Mouse (Mus musculus): ENCODE data around the gene Sirt3. TPM values are rescaled to one million over a fixed set of nuclear protein-coding genes. Genes with fewer than 3 reads are reported as not detected.
A peak's percentile ranks its signal among the peaks of the same experiment; 100 is the strongest.

Gene Sirt3
- 10 to 100 TPM; 66.2 to 67.2 TPM for total RNA-seq (2021)
- long read RNA-seq, experiment 1, transcript Sirt3-202 (7 exons, 1,416 nt): major isoform, 110 of 139 reads
- long read RNA-seq, experiment 1, partial matches to known transcripts: 3 of 139 reads
- long read RNA-seq, experiment 1, other reads (novel, unspliced or antisense): 24 of 139 reads
- long read RNA-seq, experiment 2, transcript Sirt3-202 (7 exons, 1,416 nt): major isoform, 78 of 111 reads
- long read RNA-seq, experiment 2, partial matches to known transcripts: 5 of 111 reads
- long read RNA-seq, experiment 2, other reads (novel, unspliced or antisense): 24 of 111 reads

- intact Hi-C loops (cut with DNase I): loop anchor here (1.0 kb wide), 1 partner anchor 26 kb away; the partner anchor contains the start of genes Gm45785 and Ric8a
- peak; percentile 96 for DNase-seq (ENCODE audit: low spot score in 2 of 2)
Measured at GRCm38 (mm10) chr7:140881696-140882468, at the start of gene Sirt3, which contains the start of gene Psmd13. Sirt3 (minus strand) TSS chr7:140882309. Psmd13 (plus strand) TSS chr7:140881968.

- intact Hi-C loops (cut with DNase I): no loop called here
- DNase-seq (ENCODE audit: low spot score in 2 of 2): no peak
Measured at GRCm38 (mm10) chr7:140927181-140927580, 45.1 kb upstream of the Sirt3 start.

- intact Hi-C loops (cut with DNase I): no loop called here
- no peak for DNase-seq (ENCODE audit: low spot score in 2 of 2)
Measured at GRCm38 (mm10) chr7:140923070-140923775, 41.1 kb upstream of the Sirt3 start.

GRCm38 (mm10) chr7:140922398-140923069 is 40.4 kb upstream of the Sirt3 start:
- intact Hi-C loops (cut with DNase I): no loop called here
- no peak for DNase-seq (ENCODE audit: low spot score in 2 of 2)

GRCm38 (mm10) chr7:140921225-140921975 is 39.3 kb upstream of the Sirt3 start:
- intact Hi-C loops (cut with DNase I): no loop called here
- no peak for DNase-seq (ENCODE audit: low spot score in 2 of 2)

- intact Hi-C loops (cut with DNase I): no loop called here
- DNase-seq (ENCODE audit: low spot score in 2 of 2): no peak
Measured at GRCm38 (mm10) chr7:140920418-140921029, 38.4 kb upstream of the Sirt3 start, which contains the start of gene Nlrp6. Nlrp6 (plus strand) TSS chr7:140920902.

GRCm38 (mm10) chr7:140919911-140920310 is 37.8 kb upstream of the Sirt3 start:
- no peak for DNase-seq (ENCODE audit: low spot score in 2 of 2)
- intact Hi-C loops (cut with DNase I): no loop called here

GRCm38 (mm10) chr7:140914031-140914690 is 32.1 kb upstream of the Sirt3 start:
- intact Hi-C loops (cut with DNase I): no loop called here
- DNase-seq (ENCODE audit: low spot score in 2 of 2): no peak

- DNase-seq (ENCODE audit: low spot score in 2 of 2): no peak
- intact Hi-C loops (cut with DNase I): no loop called here
Measured at GRCm38 (mm10) chr7:140912846-140913482, 30.9 kb upstream of the Sirt3 start.

GRCm38 (mm10) chr7:140912293-140912692 is 30.2 kb upstream of the Sirt3 start:
- intact Hi-C loops (cut with DNase I): no loop called here

GRCm38 (mm10) chr7:140908634-140909107 is 26.6 kb upstream of the Sirt3 start:
- intact Hi-C loops (cut with DNase I): loop anchor here (1.0 to 10.0 kb wide), 2 partner anchors 140 to 266 kb away; partner anchors contain the start of gene Rnh1
- peak in 1 of 2 experiments; percentile 74 for DNase-seq (ENCODE audit: low spot score in 2 of 2)

More at GRCm38 (mm10) chr7:140912293-140912692, 30.2 kb upstream of the Sirt3 start:
- DNase-seq (ENCODE audit: low spot score in 2 of 2): peak in 1 of 2 experiments; percentile 29

GRCm38 (mm10) chr7:140908181-140908580 is 26.1 kb upstream of the Sirt3 start:
- DNase-seq (ENCODE audit: low spot score in 2 of 2): no peak
- intact Hi-C loops (cut with DNase I): loop anchor here (1.0 to 10.0 kb wide), 2 partner anchors 140 to 267 kb away; partner anchors contain the start of gene Rnh1

GRCm38 (mm10) chr7:140907697-140908096 is 25.6 kb upstream of the Sirt3 start:
- DNase-seq (ENCODE audit: low spot score in 2 of 2): no peak
- intact Hi-C loops (cut with DNase I): loop anchor here (1.0 to 10.0 kb wide), 2 partner anchors 141 to 267 kb away; partner anchors contain the start of gene Rnh1

GRCm38 (mm10) chr7:140907131-140907530 is 25.0 kb upstream of the Sirt3 start:
- DNase-seq (ENCODE audit: low spot score in 2 of 2): no peak
- intact Hi-C loops (cut with DNase I): loop anchor here (10.0 kb wide), 1 partner anchor 268 kb away; the partner anchor contains the start of gene Rnh1

GRCm38 (mm10) chr7:140905642-140906081 is 23.6 kb upstream of the Sirt3 start:
- DNase-seq (ENCODE audit: low spot score in 2 of 2): no peak
- intact Hi-C loops (cut with DNase I): loop anchor here (10.0 kb wide), 1 partner anchor 269 kb away; the partner anchor contains the start of gene Rnh1

GRCm38 (mm10) chr7:140903212-140903611 is 21.1 kb upstream of the Sirt3 start:
- intact Hi-C loops (cut with DNase I): loop anchor here (1.0 to 10.0 kb wide), 3 partner anchors 58 to 826 kb away; partner anchors contain the start of genes Rnh1 and Scgb1c1
- peak; percentile 78 to 80 for DNase-seq (ENCODE audit: low spot score in 2 of 2)

All from left cerebral cortex, postnatal 14 days (tissue).